Mouse (Mus musculus) MEL (cell line): ENCODE data around the gene Arhgap5.

Experiments
- GATA1 ChIP-seq: IDR thresholded peaks from 2 replicates; pipeline ENCODE4 v1.6.1; 2011; ENCODE audit warnings: low read depth, low read length, improper control_type of control experiment
- USF1 ChIP-seq: IDR thresholded peaks from 2 replicates; pipeline ENCODE4 v1.6.1; 2014; ENCODE audit warnings: low read depth, mild to moderate bottlenecking, inconsistent platforms, low read length, improper control_type of control experiment, moderate library complexity

DNA sequence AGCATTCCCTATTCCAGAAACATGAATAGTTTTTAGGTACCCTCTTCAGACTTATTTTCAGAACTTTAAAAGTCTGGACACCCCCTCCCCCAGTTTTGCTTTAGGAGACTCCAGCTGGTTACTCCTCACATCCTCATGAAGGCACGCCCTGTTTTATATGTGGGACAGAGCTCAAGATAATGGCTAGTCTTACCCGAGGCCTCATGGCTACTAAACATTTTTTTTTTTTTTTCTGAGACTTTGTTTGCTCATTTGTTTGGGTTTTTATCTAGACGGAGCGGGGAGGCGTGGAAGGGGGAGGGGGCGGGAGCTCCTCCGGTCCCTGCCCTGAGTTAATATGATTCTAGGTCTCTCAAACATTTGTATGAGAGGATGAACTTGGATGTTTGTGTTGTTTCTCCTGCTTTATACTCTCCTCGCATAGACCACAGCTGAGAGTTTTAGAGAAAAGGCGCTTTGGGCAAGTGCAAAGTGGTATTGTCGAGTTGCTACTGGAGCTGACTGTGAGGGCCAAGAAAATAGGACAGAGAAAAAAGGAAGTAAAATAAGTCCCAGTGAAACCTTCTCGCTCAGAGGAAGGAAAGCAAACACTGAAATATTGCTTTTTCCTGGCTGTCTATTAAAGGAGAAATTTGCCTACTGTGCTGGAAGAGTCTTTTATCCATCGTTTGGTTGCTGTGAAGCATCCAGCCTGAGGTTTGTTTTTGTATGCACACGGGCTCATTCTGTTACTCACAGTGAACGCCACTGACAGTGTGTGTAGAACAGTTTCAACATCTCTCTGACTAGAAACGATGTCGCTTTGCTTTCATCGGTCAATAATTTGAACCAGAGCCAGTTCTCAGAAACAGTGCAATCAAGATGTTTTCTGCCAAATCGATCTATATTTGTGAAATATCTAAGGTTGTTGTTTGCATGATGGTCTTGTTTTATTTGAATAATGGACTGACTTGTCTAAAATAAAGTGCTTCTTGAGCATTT, 29.5 kb upstream of the Arhgap5 start:
- TF ChIP-seq USF1 (no peak), GATA1 (no peak)
